Mouse (Mus musculus) spleen, postnatal 36 days (tissue): ENCODE measurements at regions not wholly inside any gene's neighbourhood (a gene's known extent, or its start where the extent isn't known, plus 50 kb on each side); places are given as distances from the start of the nearest gene placed in this dataset.

ENCODE experiments used
- DNase-seq, 2 experiments: peaks; one replicate each; pipeline ENCODE4 v3.0.0; 2022; ENCODE audit warnings: low spot score in 2 of 2, mixed read lengths in 1 of 2

DNA sequence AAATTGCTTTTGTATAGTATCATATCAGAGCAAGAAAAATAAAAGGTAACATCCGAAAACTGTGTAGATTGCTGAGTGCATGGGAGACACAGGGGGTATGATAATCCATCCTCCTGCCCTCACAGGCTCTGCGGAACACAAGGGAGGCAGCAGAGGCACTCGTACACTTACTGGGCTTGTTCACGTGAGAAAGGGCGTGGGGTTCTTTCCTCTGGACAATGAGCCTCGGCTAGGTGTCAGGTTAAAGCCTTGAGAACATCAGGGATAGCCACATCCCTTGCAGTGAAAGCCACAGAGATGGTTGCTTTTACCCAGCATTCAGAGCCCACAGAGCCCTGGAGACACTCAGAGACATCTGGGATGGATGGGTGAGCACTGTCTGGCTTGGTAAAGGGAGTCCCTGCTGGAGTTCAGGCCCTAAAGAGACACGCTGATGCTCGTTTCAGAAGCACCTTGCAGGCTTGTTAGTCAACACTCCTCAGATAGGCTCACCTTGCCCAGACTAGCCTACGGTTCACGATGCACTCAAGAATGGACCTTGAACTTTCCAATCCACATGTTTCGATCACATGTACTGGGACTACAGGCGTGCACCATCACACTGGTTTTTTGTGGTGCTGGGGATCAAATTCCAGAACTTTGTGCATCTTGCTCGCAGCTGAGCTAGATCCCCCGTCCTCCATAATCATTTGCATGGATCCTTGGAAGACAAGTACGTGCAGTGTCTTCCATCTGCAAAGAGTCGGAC is 83.5 kb upstream of the Spin1 start:
- DNase-seq = no peak

DNA sequence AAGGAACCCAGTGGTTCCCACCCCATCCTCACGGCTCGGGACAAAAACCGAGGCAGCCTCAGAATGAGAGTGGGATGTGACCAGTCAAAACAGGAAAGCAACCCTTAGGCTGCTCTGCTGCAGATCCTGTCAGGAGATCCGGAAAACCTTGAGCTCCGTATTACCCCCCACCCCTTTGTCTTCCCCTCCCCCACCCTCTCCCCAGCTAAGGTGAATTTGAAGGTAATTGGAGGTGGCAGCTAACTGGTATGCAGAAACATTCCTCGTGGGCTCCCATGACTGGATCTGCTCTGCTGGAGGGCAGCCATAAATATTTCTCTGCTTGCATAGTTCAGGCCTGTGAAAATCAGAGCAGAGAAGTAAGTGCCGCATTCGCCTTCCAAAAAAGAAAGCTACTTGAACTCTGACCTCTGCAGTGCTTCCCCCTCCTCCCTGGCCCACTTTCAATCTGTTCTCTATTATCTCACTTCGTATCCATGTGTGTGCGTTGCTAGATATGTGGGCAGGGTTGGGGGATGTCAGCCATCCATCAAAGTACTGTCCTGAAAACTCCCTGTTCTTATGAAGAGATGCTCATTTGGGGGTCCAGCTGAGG is 82.9 kb upstream of the Spin1 start:
- DNase-seq = no peak

DNA sequence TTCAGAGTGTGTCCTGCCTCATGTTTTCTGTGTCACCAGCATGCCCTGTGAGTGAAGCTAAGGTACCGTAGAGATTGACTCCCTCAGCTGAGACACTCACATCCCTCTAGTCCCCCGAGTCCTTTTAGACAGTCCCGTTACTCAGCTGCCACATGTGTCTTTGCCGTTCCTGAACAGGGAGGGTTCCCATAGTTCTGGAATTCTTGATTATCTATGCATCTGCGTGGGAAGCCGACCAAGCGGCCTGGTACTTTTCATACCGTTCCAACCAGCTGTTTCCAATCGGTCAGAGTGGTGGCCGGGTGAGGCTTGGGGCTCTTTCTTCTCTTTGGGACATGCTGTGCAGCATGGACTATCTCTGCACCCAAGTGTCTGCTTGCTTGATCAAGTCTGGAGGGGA is 82.3 kb upstream of the Spin1 start:
- no peak for DNase-seq

DNA sequence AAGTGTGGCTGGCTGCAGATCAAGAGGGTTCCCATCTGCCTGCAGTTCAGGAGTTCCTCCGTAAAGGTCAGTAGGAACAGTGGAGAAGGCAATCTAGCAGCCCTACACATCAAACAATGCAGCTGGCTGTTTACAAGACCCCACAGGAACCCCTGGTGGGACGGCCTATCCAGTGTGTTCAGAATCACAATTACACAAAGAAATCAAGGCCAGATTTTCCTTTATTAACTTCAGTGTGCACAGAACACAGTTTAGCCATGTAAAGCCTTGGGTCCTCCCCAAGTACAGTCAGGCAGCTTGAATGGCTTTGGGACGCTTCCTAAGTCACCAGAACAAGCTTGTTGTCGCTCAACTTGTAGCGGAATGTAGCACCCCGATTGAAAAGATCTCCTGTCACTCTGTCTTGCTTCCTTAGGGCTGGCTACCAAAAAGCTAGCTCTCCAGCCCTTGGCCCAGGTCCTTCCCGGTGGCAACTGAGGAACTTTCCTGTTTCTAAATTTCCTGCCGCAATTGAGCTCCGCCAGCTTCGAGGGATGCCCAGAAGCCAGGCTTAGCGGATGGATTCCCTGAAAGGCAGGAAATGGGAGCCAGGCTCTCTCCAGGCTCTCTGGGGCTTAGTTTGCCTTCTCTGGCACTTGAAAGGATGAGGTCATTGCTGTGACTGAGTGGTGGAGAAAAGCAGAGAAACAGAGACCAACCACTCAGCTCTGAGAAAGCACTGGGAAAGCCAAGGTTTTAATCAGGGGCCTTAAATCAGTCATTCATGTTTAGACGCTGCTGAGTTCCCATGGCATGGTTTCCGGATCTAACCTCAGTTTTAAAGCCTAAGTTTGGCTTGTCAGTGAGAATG is 78.1 kb upstream of the Spin1 start:
- DNase-seq = no peak

DNA sequence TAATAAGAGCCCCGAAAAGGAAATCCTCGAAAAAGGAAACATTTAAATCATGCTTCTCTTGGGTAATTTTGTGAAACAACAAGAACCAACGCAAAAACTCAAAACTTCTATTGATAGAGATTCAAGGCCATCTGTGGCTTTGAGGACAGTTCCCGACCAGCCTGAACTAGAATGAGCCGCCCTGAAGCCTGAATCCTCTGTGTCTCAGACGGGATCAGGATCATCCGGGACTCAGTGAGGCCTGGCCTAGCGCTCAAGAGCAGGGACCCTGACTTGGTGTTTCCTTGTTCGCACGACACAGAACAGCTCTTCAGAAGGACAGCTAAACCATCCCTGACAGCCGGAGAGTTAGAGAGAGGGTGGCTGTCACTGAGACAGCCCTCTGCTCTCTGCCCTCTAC is 77.4 kb upstream of the Spin1 start:
- no peak for DNase-seq

DNA sequence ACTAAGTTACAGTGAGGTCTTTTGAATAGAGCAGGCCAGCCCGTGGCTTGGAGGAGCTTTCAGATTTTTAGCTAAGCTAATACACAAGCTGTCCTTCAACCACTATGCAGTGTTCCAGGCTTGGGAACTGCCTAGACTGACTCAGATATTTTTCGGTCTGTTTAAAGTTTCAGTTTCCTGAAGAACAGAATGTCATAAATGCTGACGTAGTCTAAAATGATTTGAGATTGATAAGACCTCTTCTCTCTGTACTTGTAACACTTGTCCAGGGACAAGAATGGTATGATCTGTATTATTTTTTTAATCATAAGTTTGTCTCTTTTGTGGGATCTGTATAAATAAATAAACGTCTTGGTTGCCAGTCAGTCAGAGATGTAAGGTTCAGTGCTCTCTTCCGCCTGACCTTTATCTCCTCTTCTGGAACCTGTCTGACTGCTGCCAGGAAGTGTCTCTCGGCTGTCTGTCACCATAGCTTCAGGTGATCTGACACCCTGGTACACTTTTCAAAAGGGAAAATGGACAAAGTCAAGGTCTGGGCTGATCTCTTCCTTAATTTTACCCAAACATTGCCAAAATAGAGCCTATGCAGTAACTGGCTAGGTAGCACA is 74.3 kb upstream of the Spin1 start:
- no peak for DNase-seq

DNA sequence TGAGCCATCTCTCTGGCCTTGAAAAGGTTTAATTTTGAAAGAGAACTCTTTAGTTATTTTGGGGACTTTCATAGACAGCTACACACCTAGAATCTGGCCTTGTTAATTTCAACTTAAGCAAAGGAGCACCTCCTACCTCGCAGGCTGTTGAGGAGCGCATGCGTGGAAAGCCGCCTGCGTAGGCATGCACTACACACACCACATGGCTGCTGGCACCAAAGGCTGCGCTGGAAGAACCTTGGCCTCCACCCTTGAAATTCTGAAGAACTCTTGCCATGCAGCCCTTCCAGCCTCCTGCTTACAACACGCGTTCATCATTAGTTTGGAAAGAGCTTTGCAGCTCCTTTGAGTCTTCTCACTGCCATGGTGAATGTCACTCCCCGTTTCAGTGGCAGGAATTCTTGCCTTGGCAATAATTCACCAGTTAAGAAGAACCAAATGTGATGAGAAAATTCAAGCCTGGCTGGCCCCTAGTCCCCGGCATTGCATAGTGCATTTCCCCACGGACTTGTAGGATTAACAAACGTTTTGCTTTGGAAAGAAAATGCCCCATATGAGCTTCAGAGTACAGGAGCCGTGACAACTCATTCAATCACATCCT is 62.7 kb upstream of the Spin1 start:
- no peak for DNase-seq

DNA sequence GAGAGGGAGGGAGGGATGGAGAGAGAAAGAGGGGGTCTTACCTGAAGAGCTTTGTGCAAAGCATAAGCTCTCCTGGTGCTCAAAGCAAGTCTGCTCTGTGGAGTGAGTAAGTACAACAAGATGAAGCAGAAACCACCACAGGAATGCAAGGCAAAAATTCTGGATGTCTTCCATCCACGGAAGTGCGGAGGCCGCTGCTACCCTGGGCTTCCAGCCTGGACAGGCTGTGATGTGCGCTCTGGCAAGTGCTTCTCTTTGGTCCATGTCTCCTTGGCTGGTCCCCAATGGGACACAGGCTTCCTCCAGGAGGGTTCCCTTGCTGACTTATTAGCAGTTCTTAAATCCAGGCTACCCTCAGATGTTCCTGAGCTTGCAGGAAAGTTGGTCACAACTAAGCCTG is 61.7 kb upstream of the Spin1 start:
- DNase-seq = no peak

DNA sequence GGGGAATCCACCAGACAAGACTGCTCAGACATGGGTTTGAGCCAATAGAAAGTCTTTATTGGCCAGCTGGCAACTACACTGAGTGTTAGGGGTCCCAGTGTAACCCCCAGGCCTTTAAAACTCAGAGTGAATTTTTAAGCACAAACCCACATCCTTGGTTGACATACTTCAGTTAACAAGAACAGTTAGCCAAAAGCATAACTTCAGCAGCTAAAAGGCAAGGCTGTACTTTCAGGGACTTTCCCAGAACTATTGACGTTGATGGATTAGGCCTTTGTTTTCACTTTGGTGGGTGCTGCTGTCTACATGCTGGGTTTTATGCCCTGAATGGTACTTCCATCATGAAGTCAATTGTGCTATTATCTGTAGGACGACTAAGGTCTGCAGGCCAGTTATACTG is 59.6 kb upstream of the Spin1 start:
- no peak for DNase-seq

DNA sequence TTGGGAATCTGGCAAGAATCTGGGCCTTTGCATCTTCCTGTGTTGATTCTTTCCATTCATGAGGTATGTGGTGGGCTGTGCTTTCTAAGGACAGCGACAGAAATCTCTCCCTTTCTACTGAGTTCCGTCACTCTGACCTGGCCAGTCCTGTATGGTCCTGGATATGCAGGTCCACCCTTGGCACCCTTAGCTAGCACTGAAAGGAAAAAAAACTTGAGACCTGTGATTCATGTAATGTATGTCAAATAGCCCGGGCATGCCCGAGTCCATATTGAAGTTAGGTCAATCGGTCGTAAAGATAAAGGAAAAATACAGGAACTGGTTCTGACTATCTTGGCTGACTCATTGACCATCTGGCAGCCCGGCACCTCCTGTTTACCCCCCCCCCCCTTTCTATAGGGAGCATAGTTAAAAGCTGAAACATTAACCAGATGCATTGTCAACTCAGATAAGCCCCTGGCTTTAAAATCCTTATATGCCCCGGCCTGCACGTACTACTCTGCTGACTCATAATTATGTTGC is 57.7 kb upstream of the Spin1 start:
- no peak for DNase-seq
